Mouse (Mus musculus): ENCODE measurements around the gene Atp6v1g3.

Gene Atp6v1g3

GRCm38 (mm10) chr1:138322657-138323056 is 49.1 kb downstream of the Atp6v1g3 start:
- no peak for TF ChIP-seq GATA4 (IDR thresholded peaks at IDR 0.05; ENCODE audit: insufficient replicate concordance, low read length)

GRCm38 (mm10) chr1:138323076-138323630 is 49.6 kb downstream of the Atp6v1g3 start:
- TF ChIP-seq GATA4 (IDR thresholded peaks at IDR 0.05; ENCODE audit: insufficient replicate concordance, low read length) = no peak

GRCm38 (mm10) chr1:138326091-138326490 is 52.6 kb downstream of the Atp6v1g3 start:
- no peak for TF ChIP-seq GATA4 (IDR thresholded peaks at IDR 0.05; ENCODE audit: insufficient replicate concordance, low read length)

GRCm38 (mm10) chr1:138326566-138326965 is 53.0 kb downstream of the Atp6v1g3 start:
- TF ChIP-seq GATA4 (IDR thresholded peaks at IDR 0.05; ENCODE audit: insufficient replicate concordance, low read length) = no peak

GRCm38 (mm10) chr1:138327466-138328245 is 54.1 kb downstream of the Atp6v1g3 start:
- no peak for TF ChIP-seq GATA4 (IDR thresholded peaks at IDR 0.05; ENCODE audit: insufficient replicate concordance, low read length)

GRCm38 (mm10) chr1:138328320-138328719 is 54.8 kb downstream of the Atp6v1g3 start:
- TF ChIP-seq GATA4 (IDR thresholded peaks at IDR 0.05; ENCODE audit: insufficient replicate concordance, low read length) = no peak; the same call in 1 of the 2 replicates

- no peak for TF ChIP-seq GATA4 (IDR thresholded peaks at IDR 0.05; ENCODE audit: insufficient replicate concordance, low read length)
Measured at GRCm38 (mm10) chr1:138330556-138330955, 57.0 kb downstream of the Atp6v1g3 start.

GRCm38 (mm10) chr1:138331596-138331995 is 58.1 kb downstream of the Atp6v1g3 start:
- no peak for TF ChIP-seq GATA4 (IDR thresholded peaks at IDR 0.05; ENCODE audit: insufficient replicate concordance, low read length)

GRCm38 (mm10) chr1:138334701-138335100 is 61.2 kb downstream of the Atp6v1g3 start:
- no peak for TF ChIP-seq GATA4 (IDR thresholded peaks at IDR 0.05; ENCODE audit: insufficient replicate concordance, low read length)

- no peak for TF ChIP-seq GATA4 (IDR thresholded peaks at IDR 0.05; ENCODE audit: insufficient replicate concordance, low read length)
Measured at GRCm38 (mm10) chr1:138337417-138337816, 63.9 kb downstream of the Atp6v1g3 start.

Measured in liver, adult (tissue).